Mouse (Mus musculus): ENCODE data around the gene Spc25.

- TF ChIP-seq EP300 (IDR thresholded peaks at IDR 0.05; ENCODE audit: insufficient read depth, low read depth, low read length) (no peak), POLR2A (IDR thresholded peaks at IDR 0.05; ENCODE audit: insufficient read depth, low read length) (no peak), CTCF (IDR thresholded peaks at IDR 0.05; ENCODE audit: low read depth, low read length) (no peak)
Measured at GRCm38 (mm10) chr2:69228635-69229034, 22.6 kb upstream of the Spc25 start.

Measured in ES-Bruce4 (cell line).